Mouse (Mus musculus): ENCODE data around the gene Smco2. TPM values are rescaled to one million over a fixed set of nuclear protein-coding genes. Genes with fewer than 3 reads are reported as not detected.

Gene Smco2
- polyA plus RNA-seq, 1 experiment from 2014 or later, result not detected

DNA sequence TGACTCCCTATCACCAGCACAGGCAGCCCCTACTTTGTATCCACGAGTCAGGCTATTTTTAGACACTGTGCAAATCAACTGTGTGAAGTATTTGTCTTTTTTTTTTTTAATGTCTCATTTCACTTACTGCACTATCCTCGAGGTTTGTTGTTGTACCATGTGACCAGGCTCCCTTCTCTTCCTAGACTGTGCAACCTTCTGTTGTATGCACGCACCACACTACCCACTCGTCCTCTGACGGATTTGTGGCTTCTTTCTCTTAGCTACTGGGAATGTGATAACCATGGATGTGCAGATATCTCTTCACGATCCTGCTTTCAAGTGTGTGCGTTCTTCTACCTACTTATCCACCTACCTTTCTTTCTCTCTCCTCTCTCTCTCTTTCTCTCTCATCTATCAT, 12.6 kb upstream of the Smco2 start:
- 54% methylated on average over 7 of the region's 7 CpGs for WGBS (ENCODE audit: insufficient replicate concordance)
- Histone ChIP-seq H3K4me1 (replicated peaks) (no peaks in the 10 kb centered on the region), H3K27me3 (no peaks in the 10 kb centered on the region), H3K36me3 (replicated peaks) (no peaks in the 10 kb centered on the region), H3K4me2 (no peak overlapping the region), H3K9ac (no peak overlapping the region), H3K9me3 (replicated peaks) (no peaks in the 10 kb centered on the region), H3K4me3 (replicated peaks) (no peak overlapping the region), H3K27ac (replicated peaks) (no peak overlapping the region)
- ATAC-seq (ENCODE audit: insufficient read depth), result no peak

DNA sequence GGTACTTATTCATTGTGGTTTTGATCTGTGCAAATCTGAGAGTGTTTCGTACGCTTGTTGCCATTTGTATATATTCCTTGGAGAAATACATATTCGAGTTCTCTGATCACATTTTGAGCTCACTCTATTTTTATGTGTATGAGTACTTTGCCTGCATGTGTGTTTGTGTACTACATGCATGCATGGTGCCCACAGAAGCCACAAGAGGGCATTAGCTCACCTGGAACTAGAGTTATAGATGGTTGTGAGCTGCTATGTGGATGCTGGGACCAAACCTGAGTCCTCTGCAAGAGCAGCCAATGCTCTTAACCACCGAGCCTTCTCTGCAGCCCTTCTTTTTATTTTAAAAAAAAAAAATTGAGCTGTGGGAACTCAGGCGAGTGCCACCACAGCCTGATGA, 11.5 kb upstream of the Smco2 start:
- no peaks in the 10 kb centered on the region for H3K36me3 ChIP-seq (replicated peaks)
- ATAC-seq (ENCODE audit: insufficient read depth), result no peak
- H3K27ac ChIP-seq (replicated peaks), result no peak overlapping the region
- H3K9me3 ChIP-seq (replicated peaks), result no peaks in the 10 kb centered on the region
- no peak overlapping the region for H3K4me3 ChIP-seq (replicated peaks)
- no peaks in the 10 kb centered on the region for H3K27me3 ChIP-seq
- no peak overlapping the region for H3K9ac ChIP-seq
- H3K4me2 ChIP-seq, result no peak overlapping the region
- H3K4me1 ChIP-seq (replicated peaks), result no peaks in the 10 kb centered on the region
- 63% methylated on average over 5 of the region's 5 CpGs for WGBS (ENCODE audit: insufficient replicate concordance)

DNA sequence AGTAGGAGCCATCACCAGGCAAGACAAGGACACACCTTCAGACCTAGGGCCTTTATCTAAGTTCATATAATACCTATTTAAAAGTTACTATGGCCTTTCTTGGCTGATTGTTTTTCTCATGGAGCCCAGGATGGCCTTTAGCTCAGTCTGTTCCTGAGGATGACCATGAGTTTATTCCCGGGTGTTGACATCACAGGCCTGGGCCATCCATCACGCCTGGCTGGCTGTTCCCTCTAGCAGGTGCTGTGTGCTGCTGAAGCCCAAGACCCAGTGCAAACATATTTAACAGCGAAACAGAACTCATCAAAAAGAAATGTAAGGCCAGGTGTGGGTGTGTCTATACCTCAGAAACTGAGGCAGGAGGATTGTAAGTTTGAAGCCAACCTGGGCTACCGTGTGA, 11.0 kb upstream of the Smco2 start:
- Histone ChIP-seq H3K27ac (replicated peaks) (no peak overlapping the region), H3K9me3 (replicated peaks) (no peaks in the 10 kb centered on the region), H3K4me1 (replicated peaks) (no peaks in the 10 kb centered on the region), H3K4me2 (no peak overlapping the region), H3K36me3 (replicated peaks) (no peaks in the 10 kb centered on the region), H3K27me3 (no peaks in the 10 kb centered on the region), H3K9ac (no peak overlapping the region), H3K4me3 (replicated peaks) (no peak overlapping the region)
- ATAC-seq (ENCODE audit: insufficient read depth), result no peak
- WGBS (ENCODE audit: insufficient replicate concordance), result 69% methylated on average over 4 of the region's 4 CpGs

- no peak for ATAC-seq (ENCODE audit: insufficient read depth)
- H3K4me1 ChIP-seq (replicated peaks), result peaks cover 14% of the 10 kb centered on the region
- 68% methylated on average over 6 of the region's 6 CpGs for WGBS (ENCODE audit: insufficient replicate concordance)
- no peaks in the 10 kb centered on the region for H3K27me3 ChIP-seq
- H3K4me2 ChIP-seq, result no peak overlapping the region
- H3K4me3 ChIP-seq (replicated peaks), result no peak overlapping the region
- H3K36me3 ChIP-seq (replicated peaks), result no peaks in the 10 kb centered on the region
- no peaks in the 10 kb centered on the region for H3K9me3 ChIP-seq (replicated peaks)
- no peak overlapping the region for H3K27ac ChIP-seq (replicated peaks)
- no peak overlapping the region for H3K9ac ChIP-seq
These were observed 5.0 kb upstream of the Smco2 start for GRCm38 (mm10) chr6:146844867-146845266.

- WGBS (ENCODE audit: insufficient replicate concordance), result 54% methylated on average over 5 of the region's 5 CpGs
- no peaks in the 10 kb centered on the region for H3K9me3 ChIP-seq (replicated peaks)
- ATAC-seq (ENCODE audit: insufficient read depth), result no peak
- H3K4me1 ChIP-seq (replicated peaks), result peaks cover 17% of the 10 kb centered on the region
- H3K4me3 ChIP-seq (replicated peaks), result no peak overlapping the region
- no peaks in the 10 kb centered on the region for H3K27me3 ChIP-seq
- H3K4me2 ChIP-seq, result no peak overlapping the region
- no peak overlapping the region for H3K9ac ChIP-seq
- no peak overlapping the region for H3K27ac ChIP-seq (replicated peaks)
- H3K36me3 ChIP-seq (replicated peaks), result no peaks in the 10 kb centered on the region
These were observed 4.6 kb upstream of the Smco2 start for GRCm38 (mm10) chr6:146845347-146845746.

GRCm38 (mm10) chr6:146845961-146846750, 3.7 kb upstream of the Smco2 start:
- no peak overlapping the region for H3K4me2 ChIP-seq

DNA sequence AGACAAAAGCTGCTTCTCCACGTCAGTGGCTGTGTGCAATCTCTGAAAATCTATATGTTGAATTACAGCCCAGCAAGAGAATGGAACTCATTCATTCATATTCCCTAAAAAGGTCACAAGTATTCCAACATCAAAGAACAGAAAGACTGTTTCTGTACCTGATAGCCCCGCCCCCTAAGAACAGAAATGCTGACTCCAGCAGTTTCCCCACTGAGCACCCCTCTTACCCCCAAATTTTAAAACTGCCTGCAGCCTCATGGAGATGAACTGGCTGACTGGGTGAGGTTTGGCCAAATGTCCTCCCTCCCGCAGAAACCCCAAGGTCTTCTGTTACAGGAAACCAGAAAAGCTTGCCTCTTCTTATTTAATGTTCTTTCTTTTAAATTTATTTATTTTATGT, 2.5 kb upstream of the Smco2 start:
- no peak for ATAC-seq (ENCODE audit: insufficient read depth)
- H3K27me3 ChIP-seq, result no peaks in the 10 kb centered on the region
- H3K4me3 ChIP-seq (replicated peaks), result no peak overlapping the region
- peaks cover 21% of the 10 kb centered on the region for H3K4me1 ChIP-seq (replicated peaks)
- no peak overlapping the region for H3K27ac ChIP-seq (replicated peaks)
- H3K36me3 ChIP-seq (replicated peaks), result no peaks in the 10 kb centered on the region
- H3K9ac ChIP-seq, result no peak overlapping the region
- no peak overlapping the region for H3K4me2 ChIP-seq
- H3K9me3 ChIP-seq (replicated peaks), result no peaks in the 10 kb centered on the region
- WGBS (ENCODE audit: insufficient replicate concordance), result 69% methylated on average over 3 of the region's 3 CpGs

More at GRCm38 (mm10) chr6:146845961-146846750, 3.7 kb upstream of the Smco2 start:
- peaks cover 21% of the 10 kb centered on the region for H3K4me1 ChIP-seq (replicated peaks)
- no peaks in the 10 kb centered on the region for H3K27me3 ChIP-seq
- H3K4me3 ChIP-seq (replicated peaks), result no peak overlapping the region
- H3K9ac ChIP-seq, result no peak overlapping the region
- H3K27ac ChIP-seq (replicated peaks), result no peak overlapping the region; the same call in 1 of the 2 replicates
- H3K9me3 ChIP-seq (replicated peaks), result no peaks in the 10 kb centered on the region
- WGBS (ENCODE audit: insufficient replicate concordance), result 41% methylated on average over 15 of the region's 15 CpGs
- no peaks in the 10 kb centered on the region for H3K36me3 ChIP-seq (replicated peaks)
- peak; percentile 32; the same call in 1 of the 2 replicates for ATAC-seq (ENCODE audit: insufficient read depth)

DNA sequence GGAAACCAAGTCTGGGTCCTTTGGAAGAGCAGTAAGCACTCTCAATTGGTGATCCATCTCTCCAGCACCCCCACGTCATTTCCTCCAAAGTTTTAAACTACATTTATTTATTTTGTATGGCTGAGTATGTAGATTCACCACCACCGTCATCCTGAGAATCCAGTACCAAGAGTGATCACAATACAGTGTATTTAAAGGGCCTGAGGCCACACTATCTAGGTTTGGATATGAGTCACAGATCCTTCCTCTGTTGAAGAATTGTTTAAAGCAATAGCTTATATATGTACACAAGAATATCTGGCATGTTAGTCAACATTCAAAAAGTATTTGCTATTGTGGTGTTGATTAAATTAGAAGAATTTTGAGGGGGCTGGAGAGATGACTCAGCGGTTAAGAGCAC, 1.6 kb upstream of the Smco2 start:
- Histone ChIP-seq H3K4me1 (replicated peaks) (peaks cover 27% of the 10 kb centered on the region), H3K27ac (replicated peaks) (no peak overlapping the region), H3K9me3 (replicated peaks) (no peaks in the 10 kb centered on the region), H3K4me2 (no peak overlapping the region), H3K36me3 (replicated peaks) (no peaks in the 10 kb centered on the region), H3K4me3 (replicated peaks) (no peak overlapping the region), H3K27me3 (no peaks in the 10 kb centered on the region), H3K9ac (no peak overlapping the region)
- ATAC-seq (ENCODE audit: insufficient read depth), result no peak
- 72% methylated on average over 3 of the region's 3 CpGs for WGBS (ENCODE audit: insufficient replicate concordance)

DNA sequence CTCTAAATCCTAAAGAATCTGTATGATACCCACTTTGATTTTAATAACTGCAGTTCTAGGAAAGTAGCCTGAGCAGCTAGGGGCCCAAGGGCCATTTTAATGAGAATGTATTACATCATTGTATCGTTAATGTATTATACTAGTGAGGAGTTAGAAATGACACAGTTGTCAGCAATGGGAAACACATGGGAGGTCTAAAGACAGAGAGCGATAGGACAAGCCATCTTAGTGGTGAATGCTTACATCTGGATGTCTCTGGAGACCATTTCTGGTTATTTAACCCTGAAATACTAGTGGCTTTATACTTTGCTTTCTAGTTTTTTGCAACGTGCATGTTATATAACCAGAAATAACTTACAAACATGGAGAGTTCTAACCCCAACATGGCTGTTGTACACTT, 2.0 kb downstream of the Smco2 start:
- Histone ChIP-seq H3K27me3 (no peaks in the 10 kb centered on the region; the same call in 1 of the 2 replicates), H3K27ac (replicated peaks) (no peak overlapping the region), H3K36me3 (replicated peaks) (no peaks in the 10 kb centered on the region), H3K9ac (no peak overlapping the region), H3K4me2 (no peak overlapping the region), H3K9me3 (replicated peaks) (no peaks in the 10 kb centered on the region), H3K4me1 (replicated peaks) (peaks cover 18% of the 10 kb centered on the region), H3K4me3 (replicated peaks) (no peak overlapping the region)
- 66% methylated on average over 3 of the region's 3 CpGs for WGBS (ENCODE audit: insufficient replicate concordance)
- no peak for ATAC-seq (ENCODE audit: insufficient read depth)

DNA sequence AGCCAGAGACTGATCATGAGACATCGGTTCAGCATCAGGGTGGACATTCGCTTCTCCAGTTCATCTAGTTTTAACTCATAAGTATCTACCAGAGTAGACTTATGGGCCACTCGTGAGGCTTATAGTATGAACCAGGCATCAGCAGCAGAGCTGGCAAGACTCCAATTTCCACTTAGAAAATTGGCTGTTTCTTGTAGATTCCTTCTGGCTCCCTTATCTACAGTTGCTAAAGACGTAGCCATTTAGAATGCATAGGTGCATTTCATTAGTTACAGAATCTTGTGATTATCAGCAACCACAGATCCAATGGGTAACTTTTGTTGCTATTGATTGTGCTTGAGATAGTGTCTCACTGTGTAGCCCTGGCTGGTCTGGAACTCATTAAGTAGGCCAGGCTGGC, 2.8 kb downstream of the Smco2 start:
- no peak for ATAC-seq (ENCODE audit: insufficient read depth)
- 53% methylated on average over 4 of the region's 4 CpGs for WGBS (ENCODE audit: insufficient replicate concordance)

DNA sequence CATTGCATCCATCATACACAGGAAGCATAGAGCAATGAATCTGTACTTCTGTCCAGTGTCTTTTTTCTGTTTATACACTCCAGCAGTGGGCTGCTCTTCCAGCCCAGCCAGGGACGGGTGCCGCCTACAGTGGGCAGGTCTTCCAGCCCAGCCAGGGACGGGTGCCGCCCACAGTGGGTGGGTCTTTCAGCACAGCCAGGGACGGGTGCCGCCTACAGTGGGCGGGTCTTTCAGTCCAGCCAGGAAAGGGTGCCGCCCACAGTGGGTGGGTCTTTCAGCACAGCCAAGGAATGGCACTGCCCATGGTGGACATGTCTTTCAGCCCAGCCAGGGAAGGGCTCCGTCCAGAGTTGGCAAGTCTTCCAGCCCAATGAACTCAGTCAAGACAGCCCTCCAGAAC, 5.3 kb downstream of the Smco2 start:
- Histone ChIP-seq H3K27me3 (no peaks in the 10 kb centered on the region; the same call in 1 of the 2 replicates), H3K4me1 (replicated peaks) (peaks cover 11% of the 10 kb centered on the region), H3K4me2 (no peak overlapping the region), H3K9ac (no peak overlapping the region), H3K36me3 (replicated peaks) (no peaks in the 10 kb centered on the region), H3K9me3 (replicated peaks) (no peaks in the 10 kb centered on the region), H3K4me3 (replicated peaks) (no peak overlapping the region), H3K27ac (replicated peaks) (no peak overlapping the region)
- peak; percentile 83 for ATAC-seq (ENCODE audit: insufficient read depth)
- WGBS (ENCODE audit: insufficient replicate concordance), result 76% methylated on average over 9 of the region's 9 CpGs

More for the DNA sequence above, 2.8 kb downstream of the Smco2 start:
- no peak overlapping the region for H3K9ac ChIP-seq
- H3K9me3 ChIP-seq (replicated peaks), result no peaks in the 10 kb centered on the region
- H3K36me3 ChIP-seq (replicated peaks), result no peaks in the 10 kb centered on the region
- H3K4me3 ChIP-seq (replicated peaks), result no peak overlapping the region
- H3K27me3 ChIP-seq, result no peaks in the 10 kb centered on the region; the same call in 1 of the 2 replicates
- peaks cover 18% of the 10 kb centered on the region for H3K4me1 ChIP-seq (replicated peaks)
- no peak overlapping the region for H3K4me2 ChIP-seq
- H3K27ac ChIP-seq (replicated peaks), result no peak overlapping the region

DNA sequence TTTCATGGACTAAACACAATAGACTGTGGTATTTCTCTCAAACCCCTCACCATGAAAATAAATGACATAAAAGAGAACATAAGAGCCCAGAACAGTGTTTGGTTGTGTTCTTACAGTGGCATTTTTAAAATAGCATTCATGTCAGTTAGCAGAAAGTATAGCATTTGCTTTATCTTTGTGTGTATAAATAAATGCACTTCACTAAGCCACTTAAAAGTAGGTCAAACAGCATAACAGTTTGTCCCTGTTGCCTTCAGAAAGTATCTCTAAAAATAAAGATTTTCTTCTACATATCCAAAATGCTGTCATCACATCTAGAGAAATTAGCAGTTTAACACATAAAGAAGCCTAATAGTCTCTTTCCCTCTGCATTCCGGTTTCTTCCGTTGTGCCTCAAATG, 7.5 kb downstream of the Smco2 start:
- ATAC-seq (ENCODE audit: insufficient read depth), result no peak
- Histone ChIP-seq H3K4me1 (replicated peaks) (peaks cover 7% of the 10 kb centered on the region; the same call in 1 of the 2 replicates), H3K4me2 (no peak overlapping the region), H3K27me3 (no peaks in the 10 kb centered on the region; the same call in 1 of the 2 replicates), H3K9ac (no peak overlapping the region), H3K4me3 (replicated peaks) (no peak overlapping the region), H3K27ac (replicated peaks) (no peak overlapping the region), H3K9me3 (replicated peaks) (no peaks in the 10 kb centered on the region), H3K36me3 (replicated peaks) (no peaks in the 10 kb centered on the region)
- WGBS (ENCODE audit: insufficient replicate concordance), result 82% methylated on average over 2 of the region's 2 CpGs

All from liver, embryonic 15.5 days (tissue).